Mouse (Mus musculus): ENCODE data around the gene Man2a1. TPM values are rescaled to one million over a fixed set of nuclear protein-coding genes. Genes with fewer than 3 reads are reported as not detected.
A peak's percentile ranks its signal among the peaks of the same experiment; 100 is the strongest.

Man2a1 gene
- polyA plus RNA-seq, 1 experiment from 2014 or later: 5.7 TPM

DNA sequence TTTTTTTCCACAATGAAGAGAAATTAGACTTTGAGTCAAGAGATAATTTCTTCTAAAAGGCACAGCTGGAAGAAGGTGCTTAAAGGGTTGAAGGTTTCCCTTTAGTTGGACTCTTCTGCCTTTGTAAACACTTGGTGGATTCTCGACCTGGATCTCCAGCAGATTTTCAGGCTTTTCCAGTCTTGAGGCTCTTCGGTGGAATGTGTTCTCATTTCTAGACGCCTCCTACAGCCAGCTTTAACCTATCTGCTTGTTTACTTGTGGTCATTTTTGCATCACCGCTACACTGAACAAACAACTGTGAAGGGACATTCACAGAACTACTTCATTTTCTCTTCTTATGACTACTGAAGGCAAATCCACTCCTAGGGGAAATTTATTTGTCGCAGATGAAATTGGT is 173.7 kb downstream of the Man2a1 start:
- no peak overlapping the region for H3K4me2 ChIP-seq (replicated peaks)
- peaks cover 6% of the 10 kb centered on the region for H3K4me1 ChIP-seq (replicated peaks)
- H3K27me3 ChIP-seq: no peaks in the 10 kb centered on the region
- H3K9me3 ChIP-seq: no peaks in the 10 kb centered on the region
- H3K27ac ChIP-seq: no peak overlapping the region
- H3K9ac ChIP-seq (replicated peaks): no peak overlapping the region
- no peak overlapping the region for H3K4me3 ChIP-seq (replicated peaks)
- 89% methylated on average over 5 of the region's 5 CpGs for WGBS
- ATAC-seq: no peak
- H3K36me3 ChIP-seq: no peaks in the 10 kb centered on the region

DNA sequence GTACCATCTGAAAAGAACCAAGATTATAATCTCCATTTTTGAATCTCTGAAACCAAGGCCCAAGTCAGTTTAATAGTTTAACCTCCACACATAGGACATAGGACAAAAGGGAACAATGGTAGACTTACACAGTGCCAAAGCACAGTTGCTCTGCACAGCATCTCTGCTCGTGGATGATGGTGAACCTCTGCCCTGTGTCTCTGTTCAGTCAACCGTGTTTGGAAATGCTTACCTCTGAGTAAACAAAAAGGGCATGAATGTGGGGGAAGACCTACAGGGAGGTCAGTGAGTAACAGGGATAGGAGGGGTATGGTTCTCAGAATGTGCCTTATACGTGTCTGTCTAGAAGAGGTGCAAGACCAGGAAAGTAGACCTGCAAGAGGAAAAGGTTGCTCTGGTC is 177.8 kb downstream of the Man2a1 start:
- no peak for ATAC-seq
- Histone ChIP-seq H3K4me2 (replicated peaks) (no peak overlapping the region), H3K9ac (replicated peaks) (no peak overlapping the region), H3K27me3 (no peaks in the 10 kb centered on the region), H3K9me3 (no peaks in the 10 kb centered on the region), H3K4me3 (replicated peaks) (no peak overlapping the region), H3K36me3 (no peaks in the 10 kb centered on the region), H3K27ac (no peak overlapping the region), H3K4me1 (replicated peaks) (no peaks in the 10 kb centered on the region)
- WGBS: 60% methylated on average over 3 of the region's 3 CpGs

DNA sequence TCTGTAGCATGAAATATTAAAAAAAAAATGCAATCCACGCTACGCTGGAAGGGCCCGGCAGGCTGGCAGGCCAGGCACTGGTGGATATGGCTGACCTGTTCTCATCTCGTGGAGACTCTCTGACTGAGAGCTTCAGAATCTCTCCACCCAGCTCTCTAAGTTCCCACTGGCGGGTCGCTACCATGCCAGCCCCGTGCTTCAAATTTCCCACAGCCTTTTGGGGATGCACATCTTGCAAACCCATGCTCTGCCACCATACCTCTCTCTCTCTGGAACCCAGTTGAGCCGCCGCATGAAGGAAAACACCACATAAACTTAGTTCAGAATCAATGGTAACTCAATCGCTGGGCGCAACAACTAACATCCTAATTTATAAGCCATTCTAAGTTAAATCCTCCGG is 178.2 kb downstream of the Man2a1 start:
- no peak overlapping the region for H3K9ac ChIP-seq (replicated peaks)
- 93% methylated on average over 12 of the region's 12 CpGs for WGBS
- H3K9me3 ChIP-seq: no peaks in the 10 kb centered on the region
- H3K27ac ChIP-seq: no peak overlapping the region
- no peak for ATAC-seq
- no peaks in the 10 kb centered on the region for H3K4me1 ChIP-seq (replicated peaks)
- no peaks in the 10 kb centered on the region for H3K27me3 ChIP-seq
- H3K4me2 ChIP-seq (replicated peaks): no peak overlapping the region
- no peaks in the 10 kb centered on the region for H3K36me3 ChIP-seq
- no peak overlapping the region for H3K4me3 ChIP-seq (replicated peaks)

DNA sequence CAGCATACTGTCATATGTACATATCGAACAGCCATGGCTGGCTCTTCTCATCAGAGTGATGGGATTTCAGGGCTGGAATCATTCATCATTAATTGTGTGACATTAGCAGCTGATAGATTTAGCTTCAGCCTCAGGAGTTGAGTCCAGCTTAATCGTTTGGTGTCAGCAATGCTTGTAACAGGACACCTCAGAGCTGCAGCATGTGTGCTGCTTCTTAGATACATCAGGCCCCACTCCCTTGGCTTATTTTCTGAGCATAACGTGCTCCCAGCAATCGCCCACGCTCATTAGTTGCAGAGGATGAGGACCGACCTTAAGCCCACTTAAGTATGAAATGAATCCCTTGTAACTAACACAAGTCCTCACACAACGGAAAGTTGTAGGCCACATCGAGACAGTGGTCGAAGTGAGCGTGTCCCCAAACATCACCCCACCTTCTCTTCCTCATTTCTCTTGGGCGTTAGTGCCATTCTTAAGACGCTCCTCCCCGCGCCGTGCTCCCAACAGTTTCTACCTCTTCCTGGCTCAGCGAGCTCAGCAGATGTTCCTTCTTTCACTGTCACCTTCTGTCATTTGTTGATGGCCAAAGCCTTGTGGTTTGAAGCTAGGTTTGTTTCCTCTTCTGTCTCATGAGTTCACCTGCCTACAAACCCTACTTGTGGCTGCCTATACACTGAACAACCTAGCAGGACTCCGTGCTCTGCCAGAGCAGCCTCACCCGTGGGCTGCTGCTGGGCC is 180.4 kb downstream of the Man2a1 start:
- Histone ChIP-seq H3K27ac (no peak overlapping the region), H3K9ac (replicated peaks) (no peak overlapping the region), H3K4me3 (replicated peaks) (no peak overlapping the region), H3K4me1 (replicated peaks) (no peaks in the 10 kb centered on the region), H3K9me3 (no peaks in the 10 kb centered on the region), H3K36me3 (no peaks in the 10 kb centered on the region), H3K27me3 (no peaks in the 10 kb centered on the region), H3K4me2 (replicated peaks) (no peak overlapping the region)
- 83% methylated on average over 18 of the region's 18 CpGs for WGBS
- ATAC-seq: no peak

DNA sequence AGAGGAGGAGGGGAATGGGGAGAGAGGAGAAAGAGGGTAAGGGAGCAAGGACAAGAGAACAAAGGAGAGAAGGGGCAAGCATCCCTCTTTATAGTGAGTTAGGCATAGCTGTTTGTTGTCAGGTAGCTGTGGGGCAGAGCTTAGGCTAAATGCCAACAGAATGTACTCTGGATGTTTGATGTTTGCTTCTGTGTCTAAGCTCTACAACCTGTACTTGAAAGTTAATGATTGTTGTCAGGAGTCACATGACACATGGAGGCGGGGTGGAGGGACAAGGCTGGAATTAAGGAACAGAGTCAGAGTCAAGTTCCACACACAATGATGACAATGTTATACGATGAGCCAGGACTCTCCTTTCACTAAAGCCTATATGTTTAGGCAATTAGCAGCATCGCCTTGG is 181.8 kb downstream of the Man2a1 start:
- Histone ChIP-seq H3K4me2 (replicated peaks) (no peak overlapping the region), H3K9me3 (no peaks in the 10 kb centered on the region), H3K4me1 (replicated peaks) (no peaks in the 10 kb centered on the region), H3K27me3 (no peaks in the 10 kb centered on the region), H3K27ac (no peak overlapping the region), H3K36me3 (no peaks in the 10 kb centered on the region), H3K4me3 (replicated peaks) (no peak overlapping the region), H3K9ac (replicated peaks) (no peak overlapping the region)
- no peak for ATAC-seq
- 89% methylated on average over 3 of the region's 3 CpGs for WGBS

DNA sequence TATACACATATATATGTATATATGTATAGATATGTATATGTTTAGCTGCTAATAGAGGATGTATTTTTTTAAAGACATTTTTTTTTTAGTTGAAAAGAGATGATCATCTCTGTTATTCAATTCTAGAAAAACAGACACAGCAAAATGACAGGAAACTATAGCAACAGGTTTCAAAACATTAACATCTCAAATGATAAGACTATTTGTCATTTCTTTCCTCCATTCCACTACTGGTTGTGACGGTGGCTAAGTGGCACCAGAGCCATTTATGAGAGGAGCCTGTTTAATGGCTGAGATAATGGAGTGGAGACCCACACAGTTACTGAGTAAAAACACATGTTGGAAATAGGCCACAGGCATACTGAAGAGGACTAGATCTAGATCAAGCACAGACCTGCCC is 185.4 kb downstream of the Man2a1 start:
- Histone ChIP-seq H3K9me3 (no peaks in the 10 kb centered on the region), H3K9ac (replicated peaks) (no peak overlapping the region), H3K27me3 (no peaks in the 10 kb centered on the region), H3K36me3 (no peaks in the 10 kb centered on the region), H3K4me3 (replicated peaks) (no peak overlapping the region), H3K27ac (no peak overlapping the region), H3K4me2 (replicated peaks) (no peak overlapping the region), H3K4me1 (replicated peaks) (no peaks in the 10 kb centered on the region)
- WGBS: 77% methylated on average over 1 of the region's 1 CpGs
- no peak for ATAC-seq

DNA sequence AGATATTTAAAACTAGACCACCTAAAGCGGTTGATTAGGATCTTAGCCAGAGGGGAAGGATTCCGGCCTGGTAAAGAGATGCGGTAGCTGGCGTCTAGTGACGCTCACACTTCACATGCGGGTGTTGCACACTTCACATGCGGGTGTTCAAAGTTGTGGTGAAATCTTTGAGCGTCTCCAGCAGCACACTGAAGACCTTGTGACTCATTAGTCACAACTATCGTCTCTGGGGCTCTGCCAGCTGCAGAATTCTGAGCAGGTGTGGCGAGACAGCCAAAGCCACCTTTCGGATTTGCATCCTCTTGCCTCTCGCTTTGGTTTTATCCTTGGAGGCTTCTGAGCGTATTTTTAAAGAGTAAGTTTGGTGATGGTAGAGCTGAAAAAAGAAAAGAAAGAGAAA is 187.8 kb downstream of the Man2a1 start:
- Histone ChIP-seq H3K36me3 (no peaks in the 10 kb centered on the region), H3K27me3 (no peaks in the 10 kb centered on the region), H3K9ac (replicated peaks) (no peak overlapping the region), H3K4me3 (replicated peaks) (no peak overlapping the region), H3K4me2 (replicated peaks) (no peak overlapping the region), H3K27ac (no peak overlapping the region), H3K9me3 (no peaks in the 10 kb centered on the region), H3K4me1 (replicated peaks) (no peaks in the 10 kb centered on the region)
- WGBS: 93% methylated on average over 13 of the region's 13 CpGs
- no peak for ATAC-seq

DNA sequence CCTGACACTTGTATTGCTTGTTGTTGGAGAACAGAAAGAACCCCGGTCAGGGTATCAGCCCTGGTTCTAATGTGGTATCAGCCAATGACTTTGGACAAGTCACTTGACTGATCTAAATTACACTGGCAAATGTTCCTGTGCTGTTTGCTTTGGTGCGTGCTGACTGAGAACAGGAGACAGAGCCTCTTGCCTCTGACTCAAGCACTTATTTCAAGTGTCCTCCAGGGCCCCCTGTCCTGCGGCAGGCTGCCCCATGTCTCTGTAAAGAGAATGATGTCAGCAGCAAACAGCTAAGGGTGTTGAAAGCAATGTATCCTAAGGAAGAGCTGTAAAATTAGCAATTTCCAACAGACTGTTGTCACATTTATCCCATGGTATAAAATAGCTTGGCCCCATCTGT is 188.6 kb downstream of the Man2a1 start:
- Histone ChIP-seq H3K4me2 (replicated peaks) (no peak overlapping the region), H3K27ac (no peak overlapping the region), H3K27me3 (no peaks in the 10 kb centered on the region), H3K9ac (replicated peaks) (no peak overlapping the region), H3K4me3 (replicated peaks) (no peak overlapping the region), H3K4me1 (replicated peaks) (no peaks in the 10 kb centered on the region), H3K36me3 (no peaks in the 10 kb centered on the region), H3K9me3 (no peaks in the 10 kb centered on the region)
- 78% methylated on average over 3 of the region's 3 CpGs for WGBS
- ATAC-seq: no peak

DNA sequence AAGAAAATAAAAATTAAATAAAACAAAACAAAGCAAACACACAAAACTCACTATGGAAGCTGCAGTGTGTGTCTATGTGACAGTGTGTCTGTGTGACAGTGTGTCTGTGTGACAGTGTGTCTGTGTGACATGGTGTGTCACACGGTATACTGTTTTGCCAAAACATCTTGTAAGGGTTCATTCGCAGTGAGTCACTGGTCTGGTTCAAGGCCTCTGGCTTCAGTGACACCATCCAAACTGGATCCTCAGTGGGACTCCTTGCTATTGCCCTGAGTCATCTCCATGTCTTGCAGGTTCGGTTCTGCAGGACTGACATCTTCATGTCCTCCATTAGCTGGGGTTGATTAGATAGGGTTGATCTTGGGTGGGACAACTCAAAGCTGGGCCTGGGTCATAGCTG is 191.5 kb downstream of the Man2a1 start:
- Histone ChIP-seq H3K4me3 (replicated peaks) (no peak overlapping the region), H3K27me3 (no peaks in the 10 kb centered on the region), H3K4me1 (replicated peaks) (peaks cover 5% of the 10 kb centered on the region; the same call in 1 of the 2 replicates), H3K27ac (no peak overlapping the region), H3K9me3 (no peaks in the 10 kb centered on the region), H3K36me3 (no peaks in the 10 kb centered on the region), H3K9ac (replicated peaks) (no peak overlapping the region), H3K4me2 (replicated peaks) (no peak overlapping the region)
- no peak for ATAC-seq
- WGBS: 93% methylated on average over 3 of the region's 3 CpGs

DNA sequence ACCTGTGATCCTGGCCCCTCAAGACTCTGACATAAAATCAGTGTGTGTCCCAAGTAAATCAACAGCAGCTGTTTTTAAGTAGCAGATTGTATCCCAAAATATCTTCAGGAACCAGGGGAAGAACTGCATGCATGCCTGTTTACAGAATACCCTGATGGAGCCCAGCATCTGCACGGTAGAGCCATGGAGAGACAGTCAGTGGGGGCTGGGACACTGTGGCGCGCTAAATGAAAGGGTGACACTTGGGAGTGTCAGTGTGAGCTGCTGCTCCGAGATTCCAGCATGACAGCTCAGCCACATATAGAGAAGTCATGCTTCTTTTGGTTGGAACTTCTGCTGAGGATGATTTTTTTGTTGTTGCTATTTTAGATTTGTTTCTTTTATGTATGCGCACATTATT is 192.1 kb downstream of the Man2a1 start:
- WGBS: 84% methylated on average over 5 of the region's 5 CpGs

DNA sequence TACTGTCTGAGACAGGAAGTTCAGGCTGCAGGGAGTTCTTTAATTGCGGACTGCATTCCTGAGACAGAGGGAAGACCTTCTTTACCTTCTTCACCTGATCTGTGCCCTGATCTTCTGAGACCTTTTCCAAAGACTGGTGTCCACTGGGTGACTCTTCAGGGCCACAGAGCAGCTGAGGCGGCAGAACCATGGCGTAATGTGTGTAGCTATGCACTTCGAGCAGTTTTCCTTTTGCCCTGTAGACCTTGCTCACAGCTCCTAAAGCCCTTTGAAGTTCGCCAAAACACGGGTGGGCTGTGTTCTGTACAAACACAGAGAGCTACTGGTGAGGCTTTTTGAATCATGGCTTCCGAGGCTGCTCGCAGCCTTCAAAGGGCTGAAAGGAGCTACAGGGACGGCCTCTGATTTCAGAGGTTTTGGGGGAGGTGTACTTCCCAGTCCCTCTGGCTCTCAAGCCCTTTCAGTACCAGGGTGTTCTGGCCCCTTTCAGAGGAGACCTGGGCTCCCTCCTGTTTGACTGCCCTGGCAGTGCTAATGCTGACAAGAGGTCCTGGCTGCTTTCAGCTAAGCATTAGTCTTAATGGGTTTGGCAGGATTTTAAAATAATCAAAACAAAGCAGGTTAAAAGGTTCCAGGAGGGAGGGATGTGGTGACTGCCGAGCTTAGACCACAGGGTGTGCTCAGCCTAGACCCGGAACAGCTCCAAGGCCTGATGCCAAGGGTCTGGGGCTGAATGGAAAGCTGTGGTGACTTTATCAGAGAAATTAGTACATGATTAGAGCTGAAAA is 201.8 kb downstream of the Man2a1 start:
- Histone ChIP-seq H3K27ac (no peak overlapping the region), H3K4me3 (replicated peaks) (no peak overlapping the region), H3K27me3 (no peaks in the 10 kb centered on the region), H3K9ac (replicated peaks) (no peak overlapping the region), H3K4me1 (replicated peaks) (peaks cover 25% of the 10 kb centered on the region), H3K36me3 (no peaks in the 10 kb centered on the region), H3K9me3 (no peaks in the 10 kb centered on the region), H3K4me2 (replicated peaks) (no peak overlapping the region)
- 42% methylated on average over 11 of the region's 11 CpGs for WGBS
- ATAC-seq: peak; percentile 35; the same call in 1 of the 2 replicates

More for the DNA sequence above, 192.1 kb downstream of the Man2a1 start:
- no peak for ATAC-seq
- Histone ChIP-seq H3K9ac (replicated peaks) (no peak overlapping the region), H3K4me2 (replicated peaks) (no peak overlapping the region), H3K9me3 (no peaks in the 10 kb centered on the region), H3K4me1 (replicated peaks) (peaks cover 5% of the 10 kb centered on the region; the same call in 1 of the 2 replicates), H3K4me3 (replicated peaks) (no peak overlapping the region), H3K27ac (no peak overlapping the region), H3K27me3 (no peaks in the 10 kb centered on the region), H3K36me3 (no peaks in the 10 kb centered on the region)

DNA sequence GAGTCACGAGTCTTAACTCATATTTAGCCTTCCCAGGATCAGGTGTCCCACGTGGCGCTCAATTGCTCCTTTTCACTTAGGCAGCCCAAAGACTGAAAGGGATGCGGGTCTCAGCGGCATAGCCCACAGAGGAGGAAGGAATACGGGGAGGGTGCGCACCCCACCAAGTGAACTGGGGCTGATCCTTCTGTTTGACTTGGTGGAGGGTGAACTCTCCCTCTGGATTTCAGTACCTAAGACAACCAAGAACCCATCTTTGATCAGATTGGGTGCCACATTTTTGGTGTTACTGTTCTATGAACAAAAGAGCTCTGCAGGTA is 202.4 kb downstream of the Man2a1 start:
- H3K4me2 ChIP-seq (replicated peaks): no peak overlapping the region
- no peaks in the 10 kb centered on the region for H3K27me3 ChIP-seq
- H3K4me3 ChIP-seq (replicated peaks): no peak overlapping the region
- no peak overlapping the region for H3K27ac ChIP-seq
- peaks cover 25% of the 10 kb centered on the region for H3K4me1 ChIP-seq (replicated peaks)
- no peaks in the 10 kb centered on the region for H3K9me3 ChIP-seq
- WGBS: 58% methylated on average over 7 of the region's 7 CpGs
- H3K36me3 ChIP-seq: no peaks in the 10 kb centered on the region
- H3K9ac ChIP-seq (replicated peaks): no peak overlapping the region
- peak; percentile 11; the same call in 1 of the 2 replicates for ATAC-seq

All from midbrain, embryonic 13.5 days (tissue).